Mouse (Mus musculus): ENCODE measurements around the gene Fgb. TPM values are rescaled to one million over a fixed set of nuclear protein-coding genes. Genes with fewer than 3 reads are reported as not detected.

The Fgb gene
- polyA plus RNA-seq (2014; fragmentation: Nextera tagmentation; extraction: Ambion mirVana) = 0.08 TPM in 2 replicates

GRCm38 (mm10) chr3:83049680-83050079 lies at the start of gene Fgb:
Gene Fgb (minus strand): TSS chr3:83049863.
- no peaks in the 10 kb centered on the region for H3K9me3 ChIP-seq (ENCODE audit: control insufficient read depth, low read length)
- no peaks in the 10 kb centered on the region for H3K4me1 ChIP-seq (ENCODE audit: control insufficient read depth in 2 of 2, insufficient read depth in 2 of 2, low read length in 2 of 2)
- H3K36me3 ChIP-seq (ENCODE audit: control insufficient read depth, insufficient read depth, low read length) = no peaks in the 10 kb centered on the region
- no peak within 1 kb of the TSS for H3K4me2 ChIP-seq (ENCODE audit: low read length)
- no peak within 1 kb of the TSS for H3K9ac ChIP-seq (ENCODE audit: low read length)
- H3K27ac ChIP-seq (replicated peaks in 1 of 2; ENCODE audit: control insufficient read depth in 1 of 2, insufficient read depth in 1 of 2, low read depth in 2 of 2, low read length in 2 of 2) = no peak within 1 kb of the TSS
- no peak for ATAC-seq (ENCODE audit: insufficient number of reproducible peaks, insufficient read depth, low FRiP score, low read depth)
- no peak within 1 kb of the TSS for H3K4me3 ChIP-seq (ENCODE audit: control insufficient read depth in 1 of 2, insufficient read depth in 1 of 2, low read depth in 1 of 2, low read length in 2 of 2)
- 76% methylated on average over 8 of the region's 8 CpGs for whole genome bisulfite sequencing
- no peaks in the 10 kb centered on the region for H3K27me3 ChIP-seq (ENCODE audit: control insufficient read depth, insufficient read depth, low read length)

- H3K4me2 ChIP-seq (ENCODE audit: low read length) = peak overlapping the region; percentile 61
- no peak overlapping the region for H3K27ac ChIP-seq (replicated peaks in 1 of 2; ENCODE audit: control insufficient read depth in 1 of 2, insufficient read depth in 1 of 2, low read depth in 2 of 2, low read length in 2 of 2)
- H3K9me3 ChIP-seq (ENCODE audit: control insufficient read depth, low read length) = no peaks in the 10 kb centered on the region
- H3K36me3 ChIP-seq (ENCODE audit: control insufficient read depth, insufficient read depth, low read length) = no peaks in the 10 kb centered on the region
- 85% methylated on average over 1 of the region's 1 CpGs for WGBS
- ATAC-seq (ENCODE audit: insufficient number of reproducible peaks, insufficient read depth, low FRiP score, low read depth) = no peak
- H3K27me3 ChIP-seq (ENCODE audit: control insufficient read depth, insufficient read depth, low read length) = no peaks in the 10 kb centered on the region
- H3K4me1 ChIP-seq (ENCODE audit: control insufficient read depth in 2 of 2, insufficient read depth in 2 of 2, low read length in 2 of 2) = peaks cover 0 to 7% of the 10 kb centered on the region in 2 experiments; a peak in 2 of 4 replicates
- H3K4me3 ChIP-seq (ENCODE audit: control insufficient read depth in 1 of 2, insufficient read depth in 1 of 2, low read depth in 1 of 2, low read length in 2 of 2) = peak overlapping the region in 1 of 2 experiments; percentile 28; a peak in 2 of 4 replicates
- H3K9ac ChIP-seq (ENCODE audit: low read length) = no peak overlapping the region
These were observed 49.5 kb upstream of the Fgb start for GRCm38 (mm10) chr3:83099139-83099538.

- peak overlapping the region; percentile 51 for H3K9ac ChIP-seq (ENCODE audit: low read length)
- H3K36me3 ChIP-seq (ENCODE audit: control insufficient read depth, insufficient read depth, low read length) = no peaks in the 10 kb centered on the region
- peak overlapping the region; percentile 61 for H3K4me2 ChIP-seq (ENCODE audit: low read length)
- H3K27me3 ChIP-seq (ENCODE audit: control insufficient read depth, insufficient read depth, low read length) = no peaks in the 10 kb centered on the region
- ATAC-seq (ENCODE audit: insufficient number of reproducible peaks, insufficient read depth, low FRiP score, low read depth) = no peak
- peaks cover 0 to 7% of the 10 kb centered on the region in 2 experiments; a peak in 2 of 4 replicates for H3K4me1 ChIP-seq (ENCODE audit: control insufficient read depth in 2 of 2, insufficient read depth in 2 of 2, low read length in 2 of 2)
- H3K4me3 ChIP-seq (ENCODE audit: control insufficient read depth in 1 of 2, insufficient read depth in 1 of 2, low read depth in 1 of 2, low read length in 2 of 2) = peak overlapping the region; percentile 28 to 35
- H3K27ac ChIP-seq (replicated peaks in 1 of 2; ENCODE audit: control insufficient read depth in 1 of 2, insufficient read depth in 1 of 2, low read depth in 2 of 2, low read length in 2 of 2) = no peak overlapping the region
- no peaks in the 10 kb centered on the region for H3K9me3 ChIP-seq (ENCODE audit: control insufficient read depth, low read length)
- 13% methylated on average over 14 of the region's 14 CpGs for WGBS
These were observed 48.9 kb upstream of the Fgb start for GRCm38 (mm10) chr3:83098546-83099034.

GRCm38 (mm10) chr3:83097586-83097985 lies 47.9 kb upstream of the Fgb start:
- Histone ChIP-seq H3K4me2 (ENCODE audit: low read length) (no peak overlapping the region), H3K4me3 (ENCODE audit: control insufficient read depth in 1 of 2, insufficient read depth in 1 of 2, low read depth in 1 of 2, low read length in 2 of 2) (no peak overlapping the region), H3K4me1 (ENCODE audit: control insufficient read depth in 2 of 2, insufficient read depth in 2 of 2, low read length in 2 of 2) (peaks cover 0 to 7% of the 10 kb centered on the region in 2 experiments; a peak in 2 of 4 replicates), H3K27me3 (ENCODE audit: control insufficient read depth, insufficient read depth, low read length) (no peaks in the 10 kb centered on the region), H3K27ac (replicated peaks in 1 of 2; ENCODE audit: control insufficient read depth in 1 of 2, insufficient read depth in 1 of 2, low read depth in 2 of 2, low read length in 2 of 2) (no peak overlapping the region), H3K9ac (ENCODE audit: low read length) (no peak overlapping the region), H3K36me3 (ENCODE audit: control insufficient read depth, insufficient read depth, low read length) (no peaks in the 10 kb centered on the region), H3K9me3 (ENCODE audit: control insufficient read depth, low read length) (no peaks in the 10 kb centered on the region)
- WGBS = 77% methylated on average over 6 of the region's 6 CpGs
- ATAC-seq (ENCODE audit: insufficient number of reproducible peaks, insufficient read depth, low FRiP score, low read depth) = no peak

- peaks cover 2 to 3% of the 10 kb centered on the region in 2 experiments; a peak in 1 of 4 replicates for H3K4me1 ChIP-seq (ENCODE audit: control insufficient read depth in 2 of 2, insufficient read depth in 2 of 2, low read length in 2 of 2)
- H3K9ac ChIP-seq (ENCODE audit: low read length) = peak overlapping the region; percentile 52; the same call in 1 of the 2 replicates
- H3K4me2 ChIP-seq (ENCODE audit: low read length) = peak overlapping the region; percentile 73
- H3K36me3 ChIP-seq (ENCODE audit: control insufficient read depth, insufficient read depth, low read length) = no peaks in the 10 kb centered on the region
- H3K9me3 ChIP-seq (ENCODE audit: control insufficient read depth, low read length) = no peaks in the 10 kb centered on the region
- no peaks in the 10 kb centered on the region for H3K27me3 ChIP-seq (ENCODE audit: control insufficient read depth, insufficient read depth, low read length)
- peak overlapping the region; percentile 32 to 33 for H3K4me3 ChIP-seq (ENCODE audit: control insufficient read depth in 1 of 2, insufficient read depth in 1 of 2, low read depth in 1 of 2, low read length in 2 of 2)
- ATAC-seq (ENCODE audit: insufficient number of reproducible peaks, insufficient read depth, low FRiP score, low read depth) = no peak
- H3K27ac ChIP-seq (replicated peaks in 1 of 2; ENCODE audit: control insufficient read depth in 1 of 2, insufficient read depth in 1 of 2, low read depth in 2 of 2, low read length in 2 of 2) = no peak overlapping the region
- 2% methylated on average over 11 of the region's 11 CpGs for WGBS
These were observed 30.9 kb upstream of the Fgb start for GRCm38 (mm10) chr3:83080567-83081055.

GRCm38 (mm10) chr3:83076563-83076962 lies 26.9 kb upstream of the Fgb start:
- peaks cover 2 to 3% of the 10 kb centered on the region in 2 experiments; a peak in 1 of 4 replicates for H3K4me1 ChIP-seq (ENCODE audit: control insufficient read depth in 2 of 2, insufficient read depth in 2 of 2, low read length in 2 of 2)
- H3K4me2 ChIP-seq (ENCODE audit: low read length) = no peak overlapping the region
- no peak overlapping the region for H3K27ac ChIP-seq (replicated peaks in 1 of 2; ENCODE audit: control insufficient read depth in 1 of 2, insufficient read depth in 1 of 2, low read depth in 2 of 2, low read length in 2 of 2)
- no peak overlapping the region for H3K4me3 ChIP-seq (ENCODE audit: control insufficient read depth in 1 of 2, insufficient read depth in 1 of 2, low read depth in 1 of 2, low read length in 2 of 2)
- no peaks in the 10 kb centered on the region for H3K9me3 ChIP-seq (ENCODE audit: control insufficient read depth, low read length)
- 40% methylated on average over 3 of the region's 3 CpGs for WGBS
- ATAC-seq (ENCODE audit: insufficient number of reproducible peaks, insufficient read depth, low FRiP score, low read depth) = no peak
- H3K9ac ChIP-seq (ENCODE audit: low read length) = no peak overlapping the region
- H3K27me3 ChIP-seq (ENCODE audit: control insufficient read depth, insufficient read depth, low read length) = no peaks in the 10 kb centered on the region
- H3K36me3 ChIP-seq (ENCODE audit: control insufficient read depth, insufficient read depth, low read length) = peaks cover 16% of the 10 kb centered on the region

GRCm38 (mm10) chr3:83070231-83070630 lies 20.6 kb upstream of the Fgb start:
- no peak for ATAC-seq (ENCODE audit: insufficient number of reproducible peaks, insufficient read depth, low FRiP score, low read depth)
- Histone ChIP-seq H3K4me2 (ENCODE audit: low read length) (no peak overlapping the region), H3K4me1 (ENCODE audit: control insufficient read depth in 2 of 2, insufficient read depth in 2 of 2, low read length in 2 of 2) (no peaks in the 10 kb centered on the region), H3K36me3 (ENCODE audit: control insufficient read depth, insufficient read depth, low read length) (peaks cover 78% of the 10 kb centered on the region), H3K4me3 (ENCODE audit: control insufficient read depth in 1 of 2, insufficient read depth in 1 of 2, low read depth in 1 of 2, low read length in 2 of 2) (no peak overlapping the region), H3K9ac (ENCODE audit: low read length) (no peak overlapping the region), H3K9me3 (ENCODE audit: control insufficient read depth, low read length) (no peaks in the 10 kb centered on the region), H3K27ac (replicated peaks in 1 of 2; ENCODE audit: control insufficient read depth in 1 of 2, insufficient read depth in 1 of 2, low read depth in 2 of 2, low read length in 2 of 2) (no peak overlapping the region), H3K27me3 (ENCODE audit: control insufficient read depth, insufficient read depth, low read length) (no peaks in the 10 kb centered on the region)
- 88% methylated on average over 4 of the region's 4 CpGs for WGBS

DNA sequence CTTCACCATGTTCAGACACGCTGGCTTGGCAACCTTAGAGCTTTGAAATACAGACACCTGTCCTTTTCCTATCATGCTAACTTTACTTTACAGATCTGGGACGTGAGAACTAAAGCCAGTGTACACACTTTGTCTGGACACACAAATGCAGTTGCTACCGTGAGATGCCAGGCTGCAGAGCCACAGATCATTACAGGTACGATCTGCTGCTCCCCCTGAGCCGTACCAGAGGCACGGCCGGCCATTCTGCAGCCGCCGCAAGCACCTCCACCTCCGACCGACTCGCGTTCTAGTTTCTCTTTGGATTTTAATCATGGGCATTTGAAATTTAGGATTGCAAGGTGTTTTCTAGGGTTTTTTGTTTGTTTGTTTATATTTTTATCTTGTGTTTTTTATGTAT lies 19.2 kb upstream of the Fgb start:
- Histone ChIP-seq H3K4me3 (ENCODE audit: control insufficient read depth in 1 of 2, insufficient read depth in 1 of 2, low read depth in 1 of 2, low read length in 2 of 2) (no peak overlapping the region), H3K4me1 (ENCODE audit: control insufficient read depth in 2 of 2, insufficient read depth in 2 of 2, low read length in 2 of 2) (no peaks in the 10 kb centered on the region), H3K4me2 (ENCODE audit: low read length) (no peak overlapping the region), H3K9me3 (ENCODE audit: control insufficient read depth, low read length) (no peaks in the 10 kb centered on the region), H3K36me3 (ENCODE audit: control insufficient read depth, insufficient read depth, low read length) (peaks cover 88% of the 10 kb centered on the region), H3K27me3 (ENCODE audit: control insufficient read depth, insufficient read depth, low read length) (no peaks in the 10 kb centered on the region), H3K27ac (replicated peaks in 1 of 2; ENCODE audit: control insufficient read depth in 1 of 2, insufficient read depth in 1 of 2, low read depth in 2 of 2, low read length in 2 of 2) (no peak overlapping the region), H3K9ac (ENCODE audit: low read length) (no peak overlapping the region)
- 97% methylated on average over 13 of the region's 13 CpGs for WGBS
- no peak for ATAC-seq (ENCODE audit: insufficient number of reproducible peaks, insufficient read depth, low FRiP score, low read depth)
